Mouse (Mus musculus) erythroblast, embryonic 14.5 days (primary cell): ENCODE measurements around the gene Agap2.

Experiments
- GATA1 ChIP-seq: IDR thresholded peaks from 2 replicates; pipeline ENCODE4 v1.6.1; 2012; ENCODE audit warnings: low read length, inconsistent platforms, mixed read lengths
- TAL1 ChIP-seq: IDR thresholded peaks from 3 replicates; pipeline ENCODE4 v1.6.1; 2012; ENCODE audit warnings: low read length, inconsistent platforms, mixed read lengths

GRCm38 (mm10) chr10:127138328-127139141, 63.5 kb downstream of the Agap2 start:
- TF ChIP-seq GATA1 = no peak
- no peak for TF ChIP-seq TAL1
